Mouse (Mus musculus) ES-Bruce4 (cell line): ENCODE measurements at regions not wholly inside any gene's neighbourhood (a gene's known extent, or its start where the extent isn't known, plus 50 kb on each side); places are given as distances from the start of the nearest gene placed in this dataset.

Experiments
- CTCF ChIP-seq: IDR thresholded peaks from one replicate; pipeline ENCODE4 v1.8.1; 2011; ENCODE audit warnings: low read depth, low read length
- EP300 ChIP-seq: IDR thresholded peaks from 2 replicates; pipeline ENCODE4 v1.6.1; 2011; ENCODE audit warnings: low read depth, low read length; ENCODE audit not compliant: insufficient read depth
- POLR2A ChIP-seq: IDR thresholded peaks from one replicate; pipeline ENCODE4 v1.8.1; 2011; ENCODE audit warnings: low read length; ENCODE audit not compliant: insufficient read depth

DNA sequence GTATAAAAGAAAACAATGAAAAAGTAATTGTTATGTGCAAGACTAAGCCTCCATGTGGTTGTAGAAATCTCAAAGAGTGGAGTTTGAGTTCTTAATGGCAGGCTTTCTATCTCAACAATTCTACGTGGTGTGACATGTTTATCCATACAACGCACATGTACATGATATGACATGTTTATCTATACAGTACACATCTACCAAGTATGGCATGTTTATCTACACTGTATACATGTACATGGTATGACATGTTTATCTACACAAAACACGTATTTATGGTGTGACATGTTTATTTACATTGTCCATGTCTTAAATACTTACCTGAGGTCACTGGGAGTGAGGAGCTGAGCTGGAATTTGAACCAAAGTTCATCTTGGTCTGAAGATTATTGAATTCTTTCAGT lies 57.4 kb upstream of the Dapk1 start:
- TF ChIP-seq EP300 (no peak), CTCF (no peak), POLR2A (no peak)
